Mouse (Mus musculus): ENCODE data around the gene Ficd. TPM values are rescaled to one million over a fixed set of nuclear protein-coding genes. Genes with fewer than 3 reads are reported as not detected.
A peak's percentile ranks its signal among the peaks of the same experiment; 100 is the strongest.

Ficd gene
- polyA plus RNA-seq (2016; fragmentation: Nextera tagmentation; extraction: Ambion mirVana), result 3.6 and 4.0 TPM in 2 replicates

- Histone ChIP-seq H3K4me1 (peaks cover 28% of the 10 kb centered on the region), H3K36me3 (replicated peaks) (peaks cover 27% of the 10 kb centered on the region), H3K4me3 (peak within 1 kb of the TSS; percentile 82), H3K27me3 (replicated peaks; ENCODE audit: low read depth, poor library complexity, severe bottlenecking) (no peaks in the 10 kb centered on the region), H3K9me3 (no peaks in the 10 kb centered on the region), H3K27ac (replicated peaks) (peak within 1 kb of the TSS; percentile 97)
- WGBS, result 1% methylated on average over 71 of the region's 71 CpGs
- DNase-seq (ENCODE audit: low spot score), result peak; percentile 99
Measured at GRCm38 (mm10) chr5:113735345-113736112, at the start of gene Ficd. Gene Ficd, plus strand, starts transcription at chr5:113735803.

DNA sequence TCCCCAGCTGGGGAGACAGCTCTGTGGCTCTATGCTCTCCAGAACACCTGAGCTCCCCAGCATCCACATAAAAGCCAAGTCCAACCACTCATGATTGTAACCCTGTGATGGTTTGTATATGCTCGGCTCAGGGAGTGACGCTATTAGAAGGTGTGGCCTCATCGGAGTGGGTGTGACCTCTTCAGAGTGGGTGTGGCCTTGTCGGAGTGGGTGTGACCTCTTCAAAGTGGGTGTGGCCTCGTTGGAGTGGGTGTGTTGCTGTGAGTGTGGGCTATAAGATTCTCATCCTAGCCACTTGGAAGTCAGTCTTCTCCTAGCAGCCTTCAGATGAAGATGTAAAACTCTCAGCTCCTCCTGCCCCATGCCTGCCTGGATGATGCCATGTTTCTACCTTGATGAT lies 48.1 kb upstream of the Ficd start:
- Histone ChIP-seq H3K36me3 (replicated peaks) (no peaks in the 10 kb centered on the region), H3K4me3 (no peak overlapping the region), H3K27me3 (replicated peaks; ENCODE audit: low read depth, poor library complexity, severe bottlenecking) (no peaks in the 10 kb centered on the region), H3K27ac (replicated peaks) (no peak overlapping the region), H3K9me3 (no peaks in the 10 kb centered on the region), H3K4me1 (peaks cover 18% of the 10 kb centered on the region)
- WGBS, result 87% methylated on average over 5 of the region's 5 CpGs
- DNase-seq (ENCODE audit: low spot score), result no peak

GRCm38 (mm10) chr5:113690069-113690548 lies 45.5 kb upstream of the Ficd start:
- Histone ChIP-seq H3K9me3 (peaks cover 4% of the 10 kb centered on the region), H3K4me1 (peaks cover 31% of the 10 kb centered on the region), H3K36me3 (replicated peaks) (no peaks in the 10 kb centered on the region), H3K4me3 (no peak overlapping the region), H3K27me3 (replicated peaks; ENCODE audit: low read depth, poor library complexity, severe bottlenecking) (no peaks in the 10 kb centered on the region), H3K27ac (replicated peaks) (no peak overlapping the region)
- DNase-seq (ENCODE audit: low spot score), result no peak
- 82% methylated on average over 15 of the region's 15 CpGs for WGBS

DNA sequence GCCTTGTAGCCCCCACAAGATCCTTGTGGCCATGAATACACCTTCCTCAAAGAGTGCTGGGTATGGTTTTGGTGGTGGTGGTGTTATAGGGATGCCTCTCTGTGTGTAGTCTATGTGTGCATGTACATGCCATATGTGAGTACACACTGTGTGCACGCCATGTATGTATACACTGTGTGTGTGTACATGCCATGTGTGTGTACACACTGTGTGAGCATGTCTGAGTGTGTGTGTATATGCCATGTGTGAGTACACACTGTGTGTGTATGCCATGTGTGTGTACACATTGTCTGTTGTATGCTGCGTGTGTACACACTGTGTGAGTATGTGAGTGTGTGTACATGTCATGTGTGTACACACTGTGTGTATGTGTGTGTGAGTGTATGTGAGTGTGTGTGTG lies 44.7 kb upstream of the Ficd start:
- no peaks in the 10 kb centered on the region for H3K27me3 ChIP-seq (replicated peaks; ENCODE audit: low read depth, poor library complexity, severe bottlenecking)
- WGBS, result 84% methylated on average over 2 of the region's 2 CpGs
- peaks cover 4% of the 10 kb centered on the region for H3K9me3 ChIP-seq
- H3K4me1 ChIP-seq, result peaks cover 27% of the 10 kb centered on the region
- H3K36me3 ChIP-seq (replicated peaks), result no peaks in the 10 kb centered on the region
- H3K4me3 ChIP-seq, result no peak overlapping the region
- DNase-seq (ENCODE audit: low spot score), result no peak
- no peak overlapping the region; the same call in 1 of the 2 replicates for H3K27ac ChIP-seq (replicated peaks)

DNA sequence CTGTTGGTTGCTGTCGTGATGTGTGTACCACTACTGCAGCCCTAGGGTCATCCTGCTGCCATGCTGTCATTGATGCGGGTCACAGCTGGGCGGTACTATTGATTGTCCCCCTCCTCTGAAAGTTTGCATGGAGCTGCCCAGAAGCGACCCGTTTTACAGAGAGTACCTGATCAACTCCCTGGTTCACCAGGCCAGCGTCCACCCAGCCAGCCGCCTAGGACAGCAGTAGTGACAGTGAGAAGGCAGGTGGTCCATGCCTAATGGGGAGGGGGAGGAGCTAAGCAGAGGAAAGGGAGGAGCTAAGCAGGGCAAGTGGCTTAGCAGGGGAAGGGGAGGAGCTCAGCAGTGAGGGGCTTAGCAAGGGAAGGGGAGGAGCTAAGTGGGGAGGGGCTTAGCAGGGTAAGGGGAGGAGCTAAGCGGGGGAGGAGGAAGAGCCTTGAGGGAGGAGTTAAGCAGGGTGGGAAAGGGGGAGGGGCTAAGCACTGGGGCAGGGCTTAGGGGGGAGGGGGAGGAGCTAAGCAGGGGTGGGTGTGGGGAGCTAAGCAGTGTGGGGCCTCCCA lies 42.3 kb upstream of the Ficd start:
- H3K36me3 ChIP-seq (replicated peaks), result no peaks in the 10 kb centered on the region
- peaks cover 26% of the 10 kb centered on the region for H3K4me1 ChIP-seq
- no peak overlapping the region for H3K27ac ChIP-seq (replicated peaks)
- H3K4me3 ChIP-seq, result no peak overlapping the region
- no peaks in the 10 kb centered on the region for H3K27me3 ChIP-seq (replicated peaks; ENCODE audit: low read depth, poor library complexity, severe bottlenecking)
- 84% methylated on average over 8 of the region's 8 CpGs for WGBS
- peaks cover 4% of the 10 kb centered on the region for H3K9me3 ChIP-seq
- no peak for DNase-seq (ENCODE audit: low spot score)

GRCm38 (mm10) chr5:113694000-113694399 lies 41.6 kb upstream of the Ficd start:
- Histone ChIP-seq H3K27ac (replicated peaks) (no peak overlapping the region), H3K4me3 (no peak overlapping the region), H3K4me1 (peaks cover 19% of the 10 kb centered on the region), H3K36me3 (replicated peaks) (no peaks in the 10 kb centered on the region), H3K27me3 (replicated peaks; ENCODE audit: low read depth, poor library complexity, severe bottlenecking) (no peaks in the 10 kb centered on the region), H3K9me3 (peaks cover 4% of the 10 kb centered on the region)
- 67% methylated on average over 4 of the region's 4 CpGs for WGBS
- DNase-seq (ENCODE audit: low spot score), result no peak

GRCm38 (mm10) chr5:113694415-113694814 lies 41.2 kb upstream of the Ficd start:
- H3K4me3 ChIP-seq, result no peak overlapping the region
- 62% methylated on average over 5 of the region's 5 CpGs for WGBS
- H3K27me3 ChIP-seq (replicated peaks; ENCODE audit: low read depth, poor library complexity, severe bottlenecking), result no peaks in the 10 kb centered on the region
- H3K27ac ChIP-seq (replicated peaks), result peak overlapping the region; percentile 37; the same call in 1 of the 2 replicates
- H3K9me3 ChIP-seq, result peaks cover 4% of the 10 kb centered on the region
- peaks cover 16% of the 10 kb centered on the region for H3K4me1 ChIP-seq
- no peaks in the 10 kb centered on the region for H3K36me3 ChIP-seq (replicated peaks)
- DNase-seq (ENCODE audit: low spot score), result peak; percentile 36

DNA sequence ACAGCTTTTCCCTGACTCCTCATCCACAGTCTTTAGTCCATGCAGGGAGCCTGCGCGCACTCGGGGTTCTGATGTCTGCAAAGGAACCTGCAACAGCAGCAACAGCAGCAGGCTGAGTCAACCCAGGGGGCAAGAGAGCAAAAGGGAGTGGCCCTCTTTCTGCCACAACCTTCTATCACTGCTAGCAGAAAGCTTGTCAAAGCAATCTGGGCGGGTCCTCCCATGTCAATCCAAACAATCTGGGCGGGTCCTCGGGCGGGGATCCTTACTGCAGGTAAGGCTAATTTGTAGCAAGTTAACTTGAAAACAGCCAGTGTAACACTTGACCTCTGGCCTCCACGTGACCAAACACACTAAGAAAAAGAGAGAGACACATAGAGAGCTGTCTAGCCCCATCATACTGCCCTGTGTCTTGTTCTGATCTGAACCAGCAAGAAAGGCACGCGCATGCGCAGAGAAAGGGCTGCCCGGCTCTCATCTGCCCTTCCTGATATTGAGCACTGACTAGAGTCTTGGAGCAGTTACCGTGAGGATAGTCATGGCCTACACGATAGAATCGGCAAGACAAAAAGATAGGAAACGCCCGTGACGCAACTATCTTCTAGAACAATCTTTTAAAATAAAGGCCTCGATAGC lies 35.1 kb upstream of the Ficd start:
- Histone ChIP-seq H3K9me3 (no peaks in the 10 kb centered on the region), H3K4me1 (peaks cover 8% of the 10 kb centered on the region; the same call in 1 of the 2 replicates), H3K27ac (replicated peaks) (no peak overlapping the region), H3K4me3 (no peak overlapping the region), H3K27me3 (replicated peaks; ENCODE audit: low read depth, poor library complexity, severe bottlenecking) (no peaks in the 10 kb centered on the region), H3K36me3 (replicated peaks) (no peaks in the 10 kb centered on the region)
- WGBS, result 79% methylated on average over 19 of the region's 19 CpGs
- DNase-seq (ENCODE audit: low spot score), result no peak

DNA sequence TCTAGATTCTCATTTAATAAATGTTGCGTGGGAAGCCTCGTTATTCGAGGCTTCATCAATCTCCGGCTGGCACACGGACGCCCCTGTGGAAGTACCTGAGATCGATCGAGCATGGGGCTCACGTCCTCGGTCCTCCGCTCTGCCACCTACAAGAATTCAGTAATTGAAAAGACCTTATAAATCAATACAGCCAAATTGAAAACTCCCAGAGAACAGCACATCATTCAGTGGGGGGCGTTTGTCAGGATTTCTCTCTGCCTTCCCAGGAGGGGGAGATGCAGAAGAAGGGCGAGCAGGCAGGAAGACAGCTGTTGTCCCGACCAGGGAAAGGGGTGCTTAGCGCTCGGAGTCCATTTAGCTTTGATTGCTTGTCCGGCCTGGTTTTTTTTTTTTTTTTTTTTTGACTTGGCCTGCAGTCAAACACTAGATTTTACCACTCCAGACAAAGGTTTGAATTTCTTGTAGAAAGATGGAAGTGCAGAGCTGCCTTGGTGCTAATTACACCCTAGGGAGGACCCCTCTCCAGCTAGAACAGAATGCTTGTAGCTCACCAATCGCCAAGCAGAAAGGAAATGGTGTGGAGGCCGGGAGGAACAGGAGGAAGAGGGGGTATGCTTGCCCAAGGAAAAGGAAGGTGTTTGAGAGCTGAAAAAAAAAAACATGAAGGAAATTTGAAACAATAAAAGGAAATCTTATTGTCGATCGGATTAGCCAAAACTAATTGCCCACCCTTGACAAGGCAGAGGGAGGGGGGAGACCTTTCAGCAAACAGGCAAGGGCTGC lies 31.6 kb upstream of the Ficd start:
- 69% methylated on average over 21 of the region's 21 CpGs for WGBS
- Histone ChIP-seq H3K4me3 (no peak overlapping the region), H3K4me1 (peaks cover 8% of the 10 kb centered on the region; the same call in 1 of the 2 replicates), H3K27ac (replicated peaks) (no peak overlapping the region), H3K9me3 (no peaks in the 10 kb centered on the region), H3K36me3 (replicated peaks) (no peaks in the 10 kb centered on the region), H3K27me3 (replicated peaks; ENCODE audit: low read depth, poor library complexity, severe bottlenecking) (no peaks in the 10 kb centered on the region)
- no peak for DNase-seq (ENCODE audit: low spot score)

DNA sequence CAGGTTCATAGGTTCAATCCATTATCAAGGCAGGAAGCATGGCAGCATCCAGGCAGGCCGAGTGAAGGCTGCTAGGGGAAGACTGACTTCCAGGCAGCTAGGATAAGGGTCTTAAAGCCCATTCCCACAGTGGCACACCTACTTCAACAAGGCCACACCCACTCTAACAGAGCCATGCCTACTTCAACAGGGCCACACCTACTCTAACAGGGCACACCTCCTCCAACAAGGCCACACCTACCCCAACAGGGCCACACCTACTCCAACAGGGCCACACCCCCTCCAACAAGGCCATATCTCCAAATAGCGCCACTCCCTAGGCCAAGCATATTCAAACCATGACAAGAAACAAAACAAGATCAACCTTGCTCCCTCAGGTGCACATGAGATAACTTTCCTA lies 22.7 kb upstream of the Ficd start:
- H3K9me3 ChIP-seq, result no peaks in the 10 kb centered on the region
- H3K4me3 ChIP-seq, result no peak overlapping the region
- 77% methylated on average over 2 of the region's 2 CpGs for WGBS
- no peaks in the 10 kb centered on the region for H3K27me3 ChIP-seq (replicated peaks; ENCODE audit: low read depth, poor library complexity, severe bottlenecking)
- no peak overlapping the region for H3K27ac ChIP-seq (replicated peaks)
- DNase-seq (ENCODE audit: low spot score), result no peak
- peaks cover 10% of the 10 kb centered on the region for H3K4me1 ChIP-seq
- no peaks in the 10 kb centered on the region for H3K36me3 ChIP-seq (replicated peaks)

GRCm38 (mm10) chr5:113716581-113717388 lies 18.8 kb upstream of the Ficd start:
- DNase-seq (ENCODE audit: low spot score), result peak; percentile 82
- Histone ChIP-seq H3K9me3 (no peaks in the 10 kb centered on the region), H3K27me3 (replicated peaks; ENCODE audit: low read depth, poor library complexity, severe bottlenecking) (no peaks in the 10 kb centered on the region), H3K4me1 (peaks cover 10% of the 10 kb centered on the region), H3K36me3 (replicated peaks) (no peaks in the 10 kb centered on the region), H3K4me3 (no peak overlapping the region), H3K27ac (replicated peaks) (no peak overlapping the region)
- WGBS, result 9% methylated on average over 12 of the region's 12 CpGs

Data from embryonic facial prominence, embryonic 10.5 days (tissue).